Mouse (Mus musculus): ENCODE measurements around the gene Gm34653.

- TF ChIP-seq GATA1 (IDR thresholded peaks at IDR 0.05; ENCODE audit: low read length), result no peak
- TF ChIP-seq TAL1 (IDR thresholded peaks at IDR 0.05; ENCODE audit: low read length), result no peak
Measured at GRCm38 (mm10) chr2:34812706-34813105, 20.1 kb upstream of the Gm34653 start.

Data from erythroblast, embryonic 14.5 days (primary cell).